Mouse (Mus musculus): Measurements from ENCODE around the gene Grin2a. TPM values are rescaled to one million over a fixed set of nuclear protein-coding genes. Genes with fewer than 3 reads are reported as not detected.

Gene Grin2a
- polyA plus RNA-seq, 2 experiments = 0.64 to 2.0 TPM

- ATAC-seq (ENCODE audit: low FRiP score, low read depth) = no peak
- TF ChIP-seq POLR2A (IDR thresholded peaks at IDR 0.05; ENCODE audit: borderline replicate concordance, extremely low read depth, insufficient read depth, insufficient read length) = no peak
- WGBS = 90% methylated on average over 5 of the region's 5 CpGs
These were observed 460.2 kb downstream of the Grin2a start for GRCm38 (mm10) chr16:9535196-9535595.

GRCm38 (mm10) chr16:9533564-9534332 lies 461.6 kb downstream of the Grin2a start:
- Histone ChIP-seq H3K9ac (ENCODE audit: low read depth, low read length, severe bottlenecking) (no peak overlapping the region), H3K9me3 (ENCODE audit: control insufficient read depth, low read length) (no peaks in the 10 kb centered on the region), H3K4me2 (replicated peaks; ENCODE audit: low read depth, low read length, severe bottlenecking) (no peak overlapping the region), H3K4me3 (replicated peaks; ENCODE audit: low read length) (no peak overlapping the region), H3K36me3 (ENCODE audit: control insufficient read depth, insufficient read depth, low read length) (no peaks in the 10 kb centered on the region), H3K27me3 (ENCODE audit: control insufficient read depth, insufficient read depth, low read length) (no peaks in the 10 kb centered on the region), H3K27ac (replicated peaks; ENCODE audit: low read depth, low read length) (no peak overlapping the region), H3K4me1 (ENCODE audit: control insufficient read depth, insufficient read depth, low read length) (no peaks in the 10 kb centered on the region)
- DNase-seq (ENCODE audit: low spot score) = no peak
- no peak for ATAC-seq (ENCODE audit: low FRiP score, low read depth)
- no peak for TF ChIP-seq POLR2A (IDR thresholded peaks at IDR 0.05; ENCODE audit: borderline replicate concordance, extremely low read depth, insufficient read depth, insufficient read length)
- 59% methylated on average over 9 of the region's 9 CpGs for WGBS

More at GRCm38 (mm10) chr16:9535196-9535595, 460.2 kb downstream of the Grin2a start:
- Histone ChIP-seq H3K27me3 (ENCODE audit: control insufficient read depth, insufficient read depth, low read length) (no peaks in the 10 kb centered on the region), H3K9ac (ENCODE audit: low read depth, low read length, severe bottlenecking) (no peak overlapping the region), H3K36me3 (ENCODE audit: control insufficient read depth, insufficient read depth, low read length) (no peaks in the 10 kb centered on the region), H3K4me2 (replicated peaks; ENCODE audit: low read depth, low read length, severe bottlenecking) (no peak overlapping the region), H3K9me3 (ENCODE audit: control insufficient read depth, low read length) (no peaks in the 10 kb centered on the region), H3K4me1 (ENCODE audit: control insufficient read depth, insufficient read depth, low read length) (no peaks in the 10 kb centered on the region), H3K4me3 (replicated peaks; ENCODE audit: low read length) (no peak overlapping the region), H3K27ac (replicated peaks; ENCODE audit: low read depth, low read length) (no peak overlapping the region)
- DNase-seq (ENCODE audit: low spot score) = no peak

GRCm38 (mm10) chr16:9532843-9533532 lies 462.4 kb downstream of the Grin2a start:
- H3K9ac ChIP-seq (ENCODE audit: low read depth, low read length, severe bottlenecking) = no peak overlapping the region
- no peak overlapping the region for H3K4me3 ChIP-seq (replicated peaks; ENCODE audit: low read length)
- ATAC-seq (ENCODE audit: low FRiP score, low read depth) (no peak), DNase-seq (ENCODE audit: low spot score) (no peak)
- H3K27me3 ChIP-seq (ENCODE audit: control insufficient read depth, insufficient read depth, low read length) = no peaks in the 10 kb centered on the region
- no peak overlapping the region for H3K4me2 ChIP-seq (replicated peaks; ENCODE audit: low read depth, low read length, severe bottlenecking)
- H3K27ac ChIP-seq (replicated peaks; ENCODE audit: low read depth, low read length) = no peak overlapping the region
- no peaks in the 10 kb centered on the region for H3K4me1 ChIP-seq (ENCODE audit: control insufficient read depth, insufficient read depth, low read length)
- H3K9me3 ChIP-seq (ENCODE audit: control insufficient read depth, low read length) = no peaks in the 10 kb centered on the region
- TF ChIP-seq POLR2A (IDR thresholded peaks at IDR 0.05; ENCODE audit: borderline replicate concordance, extremely low read depth, insufficient read depth, insufficient read length) = no peak
- no peaks in the 10 kb centered on the region for H3K36me3 ChIP-seq (ENCODE audit: control insufficient read depth, insufficient read depth, low read length)
- WGBS = 85% methylated on average over 6 of the region's 6 CpGs

GRCm38 (mm10) chr16:9527214-9527613 lies 468.1 kb downstream of the Grin2a start:
- Histone ChIP-seq H3K4me1 (ENCODE audit: control insufficient read depth, insufficient read depth, low read length) (no peaks in the 10 kb centered on the region), H3K4me3 (replicated peaks; ENCODE audit: low read length) (no peak overlapping the region), H3K27me3 (ENCODE audit: control insufficient read depth, insufficient read depth, low read length) (no peaks in the 10 kb centered on the region), H3K36me3 (ENCODE audit: control insufficient read depth, insufficient read depth, low read length) (no peaks in the 10 kb centered on the region), H3K27ac (replicated peaks; ENCODE audit: low read depth, low read length) (no peak overlapping the region), H3K9me3 (ENCODE audit: control insufficient read depth, low read length) (no peaks in the 10 kb centered on the region), H3K4me2 (replicated peaks; ENCODE audit: low read depth, low read length, severe bottlenecking) (no peak overlapping the region), H3K9ac (ENCODE audit: low read depth, low read length, severe bottlenecking) (no peak overlapping the region)
- 70% methylated on average over 5 of the region's 5 CpGs for WGBS
- DNase-seq (ENCODE audit: low spot score) = no peak
- ATAC-seq (ENCODE audit: low FRiP score, low read depth) = no peak
- TF ChIP-seq POLR2A (IDR thresholded peaks at IDR 0.05; ENCODE audit: borderline replicate concordance, extremely low read depth, insufficient read depth, insufficient read length) = no peak

GRCm38 (mm10) chr16:9523314-9523713 lies 472.0 kb downstream of the Grin2a start:
- Histone ChIP-seq H3K9me3 (ENCODE audit: control insufficient read depth, low read length) (no peaks in the 10 kb centered on the region), H3K9ac (ENCODE audit: low read depth, low read length, severe bottlenecking) (no peak overlapping the region), H3K4me3 (replicated peaks; ENCODE audit: low read length) (no peak overlapping the region), H3K4me1 (ENCODE audit: control insufficient read depth, insufficient read depth, low read length) (no peaks in the 10 kb centered on the region), H3K4me2 (replicated peaks; ENCODE audit: low read depth, low read length, severe bottlenecking) (no peak overlapping the region), H3K27ac (replicated peaks; ENCODE audit: low read depth, low read length) (no peak overlapping the region), H3K36me3 (ENCODE audit: control insufficient read depth, insufficient read depth, low read length) (no peaks in the 10 kb centered on the region), H3K27me3 (ENCODE audit: control insufficient read depth, insufficient read depth, low read length) (no peaks in the 10 kb centered on the region)
- no peak for TF ChIP-seq POLR2A (IDR thresholded peaks at IDR 0.05; ENCODE audit: borderline replicate concordance, extremely low read depth, insufficient read depth, insufficient read length)
- DNase-seq (ENCODE audit: low spot score) (no peak), ATAC-seq (ENCODE audit: low FRiP score, low read depth) (no peak)

Other genes starting within 250 kb of the Grin2a start
- 8.5 and 14.4 TPM in 2 replicates for gene Rpl39l, start 174.7 kb upstream of the Grin2a start, polyA plus RNA-seq (2012; rRNA removed)
- 5.5 and 8.6 TPM in 2 replicates for gene Rpl39l, start 174.7 kb upstream of the Grin2a start, polyA plus RNA-seq (2014; fragmentation: Nextera tagmentation; extraction: Ambion mirVana)
- gene Atf7ip2, start 197.2 kb upstream of the Grin2a start, polyA plus RNA-seq (2012; rRNA removed) = 1.3 and 1.4 TPM in 2 replicates
- 0.82 and 1.4 TPM in 2 replicates for gene Atf7ip2, start 197.2 kb upstream of the Grin2a start, polyA plus RNA-seq (2014; fragmentation: Nextera tagmentation; extraction: Ambion mirVana)

Data from limb, embryonic 14.5 days (tissue).